Mouse (Mus musculus) heart, embryonic 11.5 days (tissue): Measurements from ENCODE around the gene Agpat4. TPM values are rescaled to one million over a fixed set of nuclear protein-coding genes. Genes with fewer than 3 reads are reported as not detected.

Experiments used
- ATAC-seq: fragments of 200-750 bp; cut with Nextera tagmentation; replicated peaks from 2 replicates; pipeline ENCODE4 v1.8.0; 2017; ENCODE audit warnings: moderate library complexity; ENCODE audit not compliant: insufficient number of reproducible peaks, low FRiP score, low TSS enrichment
- H3K27ac ChIP-seq: fragments of 300-500 bp; sonication (generic); 2 replicates; pipeline ENCODE4 v1.5.1; 2014; ENCODE audit warnings: mild to moderate bottlenecking, low read depth, low read length
- H3K27me3 ChIP-seq: fragments of 300-500 bp; sonication (generic); 2 replicates; pipeline ENCODE4 v1.6.1; 2014; ENCODE audit warnings: mild to moderate bottlenecking, low read length, mixed read lengths; ENCODE audit not compliant: control insufficient read depth, insufficient read depth
- H3K36me3 ChIP-seq: fragments of 300-500 bp; sonication (generic); 2 replicates; pipeline ENCODE4 v1.6.1; 2014; ENCODE audit warnings: mild to moderate bottlenecking, low read length, moderate library complexity, mixed read lengths; ENCODE audit not compliant: control insufficient read depth, insufficient read depth
- H3K4me1 ChIP-seq: fragments of 300-500 bp; sonication (generic); 2 replicates; pipeline ENCODE4 v1.6.1; 2014; ENCODE audit warnings: low read length; ENCODE audit not compliant: control insufficient read depth, insufficient read depth
- H3K4me2 ChIP-seq: fragments of 300-500 bp; sonication (generic); 2 replicates; pipeline ENCODE4 v1.6.1; 2014; ENCODE audit warnings: mild to moderate bottlenecking, moderate library complexity
- H3K4me3 ChIP-seq: fragments of 300-500 bp; sonication (generic); 2 replicates; pipeline ENCODE4 v1.5.1; 2014; ENCODE audit warnings: low read depth, low read length
- H3K9ac ChIP-seq: fragments of 300-500 bp; sonication (generic); 2 replicates; pipeline ENCODE4 v1.6.1; 2014; ENCODE audit warnings: mild to moderate bottlenecking, low read depth, low read length, moderate library complexity
- H3K9me3 ChIP-seq: fragments of 300-500 bp; sonication (generic); replicated peaks from 2 replicates; pipeline ENCODE4 v1.6.1; 2016; ENCODE audit warnings: low read length; ENCODE audit not compliant: control insufficient read depth
- WGBS: fragments of 180-500 bp; shearing (Covaris S2); extraction: QIAGEN DNeasy Blood & Tissue Kit; methylation state at CpG from one replicate; pipeline ENCODE4 v1.1.7; 2014; ENCODE audit not compliant: insufficient replicate concordance; 5-methylcytosine and 5-hydroxymethylcytosine counted together
- polyA plus RNA-seq: library from polyadenylated mRNA; unstranded; fragments of >200 nt; fragmentation: Nextera tagmentation; extraction: Ambion mirVana; gene quantifications from 2 replicates; pipeline ENCODE4 v1.2.1, GENCODE M21; 2014

Agpat4 gene
- polyA plus RNA-seq, 1 experiment from 2014 or later: 21.0 TPM

DNA sequence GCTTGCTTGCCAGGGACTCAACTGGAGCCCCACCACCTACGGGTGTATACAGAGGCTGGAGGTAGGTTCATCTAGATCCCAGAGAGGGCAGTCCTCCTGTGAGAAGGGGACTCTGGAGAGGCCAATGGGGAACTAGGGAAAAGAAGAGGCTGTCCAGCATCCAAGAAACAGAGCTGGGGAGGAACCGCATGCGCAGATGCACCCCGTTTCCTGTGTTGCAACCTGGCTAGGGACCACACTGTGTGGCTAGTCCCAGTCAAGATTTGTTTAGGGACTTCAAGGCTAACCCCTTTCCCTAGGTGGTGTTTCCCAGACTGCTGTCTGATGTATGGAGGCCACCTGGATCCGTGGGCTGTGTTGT lies 41.5 kb downstream of the Agpat4 start:
- Histone ChIP-seq H3K9ac (no peak overlapping the region), H3K27ac (no peak overlapping the region), H3K4me2 (no peak overlapping the region), H3K4me1 (peaks cover 9% of the 10 kb centered on the region), H3K9me3 (no peaks in the 10 kb centered on the region), H3K4me3 (no peak overlapping the region), H3K27me3 (no peaks in the 10 kb centered on the region), H3K36me3 (no peaks in the 10 kb centered on the region)
- WGBS: 90% methylated on average over 5 of the region's 5 CpGs
- ATAC-seq: no peak

GRCm38 (mm10) chr17:12160540-12160939 lies 42.0 kb downstream of the Agpat4 start:
- no peak overlapping the region for H3K27ac ChIP-seq
- peaks cover 9% of the 10 kb centered on the region for H3K4me1 ChIP-seq
- H3K36me3 ChIP-seq: no peaks in the 10 kb centered on the region
- H3K27me3 ChIP-seq: no peaks in the 10 kb centered on the region
- no peaks in the 10 kb centered on the region for H3K9me3 ChIP-seq
- H3K4me2 ChIP-seq: no peak overlapping the region
- WGBS: 91% methylated on average over 2 of the region's 2 CpGs
- H3K9ac ChIP-seq: no peak overlapping the region
- no peak for ATAC-seq
- no peak overlapping the region for H3K4me3 ChIP-seq

- WGBS: 91% methylated on average over 13 of the region's 13 CpGs
- H3K4me2 ChIP-seq: no peak overlapping the region
Measured at GRCm38 (mm10) chr17:12160984-12161764, 42.7 kb downstream of the Agpat4 start.

DNA sequence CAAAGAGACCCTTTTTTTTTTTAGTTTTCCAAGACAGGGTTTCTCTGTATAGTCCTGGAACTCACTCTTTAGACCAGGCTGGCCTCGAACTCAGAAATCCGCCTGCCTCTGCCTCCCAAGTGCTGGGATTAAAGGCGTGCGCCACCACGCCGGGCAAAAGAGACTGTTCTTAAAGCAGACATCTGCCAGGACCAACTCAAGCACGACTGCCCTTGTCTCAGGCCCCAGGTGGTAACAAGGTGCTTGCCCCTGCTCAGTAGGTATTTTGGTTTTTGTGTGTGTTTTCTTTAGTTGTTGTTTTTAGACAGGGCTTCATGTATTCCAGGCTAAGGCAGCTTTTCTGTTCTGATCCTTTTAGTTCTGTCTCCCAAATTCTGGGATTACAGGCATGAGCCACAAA lies 43.4 kb downstream of the Agpat4 start:
- Histone ChIP-seq H3K9me3 (no peaks in the 10 kb centered on the region), H3K27me3 (no peaks in the 10 kb centered on the region), H3K9ac (no peak overlapping the region), H3K4me1 (peaks cover 9% of the 10 kb centered on the region), H3K27ac (no peak overlapping the region), H3K36me3 (no peaks in the 10 kb centered on the region), H3K4me2 (no peak overlapping the region), H3K4me3 (no peak overlapping the region)
- WGBS: 85% methylated on average over 7 of the region's 7 CpGs
- no peak for ATAC-seq

More at GRCm38 (mm10) chr17:12160984-12161764, 42.7 kb downstream of the Agpat4 start:
- H3K27ac ChIP-seq: no peak overlapping the region
- H3K27me3 ChIP-seq: no peaks in the 10 kb centered on the region
- H3K36me3 ChIP-seq: no peaks in the 10 kb centered on the region
- H3K4me3 ChIP-seq: no peak overlapping the region
- H3K4me1 ChIP-seq: peaks cover 9% of the 10 kb centered on the region
- ATAC-seq: no peak
- no peaks in the 10 kb centered on the region for H3K9me3 ChIP-seq
- H3K9ac ChIP-seq: no peak overlapping the region

DNA sequence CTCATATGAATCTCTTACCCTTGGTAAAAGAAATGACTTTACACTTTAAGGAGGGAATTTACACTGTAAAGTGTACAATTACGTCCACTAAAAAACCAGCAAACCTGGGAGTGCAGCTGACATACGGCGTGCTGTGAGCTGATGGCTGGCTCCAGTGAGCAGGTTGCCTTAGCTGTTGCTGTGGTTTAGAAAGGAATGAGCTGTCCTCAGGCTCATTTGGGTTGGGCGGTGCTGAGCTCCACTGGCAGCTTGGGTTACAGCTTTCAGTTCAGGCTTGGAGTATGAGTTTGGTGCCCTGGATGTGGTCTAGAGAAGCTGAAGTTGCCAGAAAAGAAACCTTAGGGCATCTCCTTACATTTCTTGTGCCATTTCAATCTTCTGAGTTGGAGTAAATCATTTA lies 44.3 kb downstream of the Agpat4 start:
- no peak overlapping the region for H3K27ac ChIP-seq

GRCm38 (mm10) chr17:12163403-12163802 lies 44.9 kb downstream of the Agpat4 start:
- 71% methylated on average over 13 of the region's 13 CpGs for WGBS
- Histone ChIP-seq H3K9ac (no peak overlapping the region), H3K4me2 (no peak overlapping the region; the same call in 1 of the 2 replicates), H3K27ac (no peak overlapping the region), H3K9me3 (no peaks in the 10 kb centered on the region), H3K4me1 (peaks cover 9% of the 10 kb centered on the region), H3K36me3 (no peaks in the 10 kb centered on the region), H3K27me3 (no peaks in the 10 kb centered on the region), H3K4me3 (no peak overlapping the region)
- ATAC-seq: 0 out of 2 replicates have a peak, but pooled peaks have one; percentile 31

More for the DNA sequence above, 44.3 kb downstream of the Agpat4 start:
- Histone ChIP-seq H3K36me3 (no peaks in the 10 kb centered on the region), H3K9me3 (no peaks in the 10 kb centered on the region), H3K4me1 (peaks cover 9% of the 10 kb centered on the region), H3K4me2 (no peak overlapping the region), H3K9ac (no peak overlapping the region), H3K4me3 (no peak overlapping the region), H3K27me3 (no peaks in the 10 kb centered on the region)
- 83% methylated on average over 4 of the region's 4 CpGs for WGBS
- no peak for ATAC-seq

DNA sequence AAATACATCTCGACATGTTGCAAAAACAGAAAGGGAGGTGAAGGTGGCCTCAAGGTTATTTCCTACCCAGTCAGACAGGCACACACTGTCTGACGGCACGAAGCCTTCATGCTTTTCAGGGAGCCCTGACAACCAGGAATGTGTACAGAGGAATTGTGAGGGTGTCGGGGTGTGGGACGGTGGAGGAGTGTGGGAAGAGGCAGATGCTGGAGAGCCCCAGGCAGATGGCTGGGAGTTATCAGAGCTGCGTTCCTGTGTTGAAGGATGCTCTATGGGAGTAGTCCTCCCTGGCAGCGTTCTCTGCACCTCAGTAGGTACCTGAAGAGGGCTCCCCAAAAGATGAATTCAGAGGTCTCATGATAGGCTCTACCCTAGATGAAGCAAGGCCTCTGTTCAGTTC lies 45.4 kb downstream of the Agpat4 start:
- Histone ChIP-seq H3K27me3 (no peaks in the 10 kb centered on the region), H3K36me3 (no peaks in the 10 kb centered on the region), H3K9ac (no peak overlapping the region), H3K4me1 (peaks cover 9% of the 10 kb centered on the region), H3K4me3 (no peak overlapping the region), H3K4me2 (no peak overlapping the region), H3K27ac (no peak overlapping the region), H3K9me3 (no peaks in the 10 kb centered on the region)
- ATAC-seq: no peak
- WGBS: 67% methylated on average over 7 of the region's 7 CpGs

DNA sequence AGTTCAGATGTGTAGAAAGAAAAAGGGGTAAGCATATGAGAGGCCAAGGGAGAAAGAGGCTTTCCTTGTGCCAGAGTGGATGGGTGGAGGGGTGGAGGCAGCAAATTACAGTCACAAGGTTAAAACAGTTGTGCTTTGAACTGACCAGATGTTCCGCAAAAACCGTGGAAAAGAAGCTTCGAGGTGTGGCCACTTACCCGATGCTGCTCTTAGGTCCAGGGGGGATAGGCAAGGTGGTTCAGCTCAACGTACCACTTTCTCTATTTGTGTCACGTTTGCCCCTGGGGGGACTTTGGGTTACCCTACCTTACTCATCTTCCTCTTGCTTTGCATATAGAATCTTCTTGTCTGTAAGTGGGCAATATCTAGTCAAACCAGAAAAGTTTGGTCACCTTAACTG lies 46.0 kb downstream of the Agpat4 start:
- Histone ChIP-seq H3K27me3 (no peaks in the 10 kb centered on the region), H3K36me3 (no peaks in the 10 kb centered on the region), H3K9me3 (no peaks in the 10 kb centered on the region), H3K4me3 (no peak overlapping the region), H3K27ac (no peak overlapping the region), H3K9ac (no peak overlapping the region), H3K4me1 (peaks cover 11% of the 10 kb centered on the region), H3K4me2 (no peak overlapping the region)
- WGBS: 88% methylated on average over 6 of the region's 6 CpGs
- no peak for ATAC-seq
